Mouse (Mus musculus) heart, postnatal 25 days (tissue): ENCODE measurements around the gene Bad. TPM values are rescaled to one million over a fixed set of nuclear protein-coding genes. Genes with fewer than 3 reads are reported as not detected.

ENCODE experiments used
- DNase-seq: peaks from one replicate; pipeline ENCODE4 v3.0.0; 2022; ENCODE audit warnings: low spot score
- intact Hi-C: fragments of 180-260 bp; cut with DNase I; formaldehyde crosslinking; loops from one replicate; pipeline ENCODE4 v1.15.1; 2025
- total RNA-seq, 2 experiments: library from RNA; stranded (reverse); gene quantifications; 2 replicates each; pipeline ENCODE4 v1.2.3; 2021

Gene Bad
- total RNA-seq, 2 experiments from 2014 or later, result 24.4 to 27.3 TPM

DNA sequence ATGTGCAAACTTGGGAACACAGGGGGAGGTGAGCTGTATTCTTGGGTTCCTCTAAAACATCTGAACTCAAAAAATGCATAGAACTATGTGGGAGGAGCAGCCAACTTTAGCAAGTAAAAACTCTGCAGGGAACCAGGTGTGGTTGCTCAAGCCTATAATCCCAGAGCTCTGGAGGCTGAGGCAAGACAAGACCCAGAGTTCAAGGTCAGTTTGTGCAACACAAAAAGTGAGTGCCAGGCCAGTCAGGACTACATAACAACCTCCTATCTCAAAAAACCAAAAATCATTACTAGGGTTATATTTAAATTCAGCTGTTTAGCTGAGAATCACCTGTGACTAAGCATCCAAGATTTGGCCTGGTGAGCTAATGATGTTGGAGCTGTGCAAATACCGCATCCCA is 9.6 kb upstream of the Bad start:
- intact Hi-C loops, result no loop called here

DNA sequence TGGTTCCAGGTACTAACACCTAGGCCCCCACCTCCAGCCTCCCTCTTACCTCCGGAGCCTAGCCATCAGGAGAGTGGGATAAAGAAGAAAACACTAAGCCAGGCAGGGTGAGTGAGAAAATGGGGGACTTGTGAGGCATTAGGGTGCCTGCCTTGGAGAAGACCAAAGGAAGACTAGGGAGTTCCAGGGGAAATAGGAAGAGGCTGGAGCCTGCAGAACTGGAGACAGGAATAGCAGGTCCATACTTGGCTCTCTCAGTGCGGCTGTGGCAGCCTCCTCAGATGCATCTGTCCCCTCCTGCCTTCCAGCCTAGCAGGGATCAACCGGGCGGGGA is 8.6 kb upstream of the Bad start:
- no peak for DNase-seq
- intact Hi-C loops, result no loop called here

More for the DNA sequence above, 9.6 kb upstream of the Bad start:
- DNase-seq, result no peak

DNA sequence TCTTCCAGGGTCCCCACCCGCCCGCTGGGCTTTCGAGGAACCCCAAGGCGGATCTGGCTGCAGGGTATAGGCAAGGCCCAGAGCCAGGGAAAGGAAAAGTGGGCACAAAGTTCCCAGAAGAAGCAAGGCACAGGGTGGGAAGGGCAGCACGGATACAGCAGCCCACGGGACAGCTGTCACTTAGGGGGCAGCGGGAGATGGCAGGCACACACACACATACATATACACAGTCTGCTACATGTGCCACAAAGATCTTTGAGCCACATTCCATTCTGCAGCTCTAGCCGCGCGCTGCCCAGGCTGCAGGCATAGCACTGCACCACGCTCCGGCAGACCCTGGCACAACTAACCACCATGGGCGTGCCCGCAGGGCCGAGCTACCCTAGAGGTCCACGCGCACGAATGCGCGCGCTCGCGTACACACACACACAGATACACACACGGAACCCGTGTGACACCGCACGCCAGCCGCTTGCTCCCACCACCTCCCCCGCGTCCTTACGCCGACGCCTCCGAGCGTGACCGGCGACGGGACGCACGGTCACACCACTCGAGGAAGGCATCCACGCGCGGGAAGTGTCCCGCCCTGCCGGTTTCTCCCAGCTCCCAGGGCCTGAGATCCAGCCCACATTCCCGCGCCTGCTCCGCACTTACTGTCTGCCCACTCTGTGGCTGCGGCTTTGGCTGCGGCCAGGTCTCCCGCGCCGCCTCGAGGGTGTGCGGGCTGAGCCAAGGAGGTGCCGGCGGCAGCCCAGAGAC is 8.0 kb upstream of the Bad start:
- DNase-seq, result no peak
- intact Hi-C loops, result no loop called here

DNA sequence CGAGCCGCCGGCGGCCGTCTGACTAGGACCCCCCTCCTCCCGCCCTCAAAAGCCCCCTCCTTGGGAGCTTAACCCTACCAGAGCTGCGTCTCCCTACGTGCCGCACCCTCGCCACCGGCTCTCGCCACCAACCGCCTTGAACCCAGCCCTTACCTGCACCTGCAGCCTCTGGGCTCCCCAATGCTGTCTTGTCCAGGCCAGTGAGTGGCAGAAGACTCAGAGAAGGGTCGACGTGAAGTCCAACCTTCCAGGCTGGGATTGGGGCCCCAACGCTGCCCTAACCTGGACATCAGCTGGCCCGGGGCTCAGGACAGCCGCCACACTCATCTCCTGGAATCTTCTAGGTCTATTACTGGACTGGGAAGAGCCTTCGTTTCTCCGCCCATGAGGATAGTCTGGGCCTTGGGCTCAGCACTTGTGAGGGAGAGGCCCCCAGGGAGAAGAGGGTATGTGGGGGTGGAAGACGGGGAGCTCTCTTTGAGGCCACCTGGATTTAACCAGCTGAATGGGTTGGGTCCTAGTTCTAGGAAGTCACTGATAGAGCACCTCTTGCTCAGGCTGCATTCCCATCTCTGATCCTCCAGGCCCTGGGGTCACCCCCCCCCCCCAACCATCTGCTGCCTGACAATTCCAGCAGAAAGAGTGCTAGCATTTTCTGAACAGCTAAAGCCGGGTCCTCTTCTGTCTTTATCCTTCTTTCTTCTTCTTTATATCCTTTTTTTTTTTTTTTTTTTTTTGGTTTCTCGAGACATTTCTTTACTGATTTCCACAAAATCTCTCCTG is 7.3 kb upstream of the Bad start, which contains the start of gene Kcnk4:
TSS of gene Kcnk4 (minus strand) at position 321 of the 783 bp plus-strand sequence.
- intact Hi-C loops, result no loop called here
- no peak for DNase-seq

DNA sequence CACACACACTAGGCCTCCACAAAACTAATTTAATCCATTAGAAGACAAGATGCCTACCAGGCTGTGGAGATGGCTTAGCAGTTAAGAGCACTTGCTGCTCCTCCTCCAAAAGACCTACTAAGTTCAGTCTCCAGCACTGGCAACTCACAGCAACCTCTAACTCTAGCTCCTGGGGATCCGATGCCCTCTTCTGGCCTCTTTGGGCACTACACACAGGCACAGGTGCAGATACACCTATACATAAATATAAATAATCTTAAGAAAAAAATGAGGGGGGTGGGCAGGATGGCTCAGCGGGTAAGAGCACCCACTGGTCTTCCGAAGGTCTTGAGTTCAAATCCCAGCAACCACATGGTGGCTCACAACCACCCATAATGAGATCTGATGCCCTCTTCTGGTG is 5.4 kb upstream of the Bad start:
- intact Hi-C loops, result no loop called here
- no peak for DNase-seq

DNA sequence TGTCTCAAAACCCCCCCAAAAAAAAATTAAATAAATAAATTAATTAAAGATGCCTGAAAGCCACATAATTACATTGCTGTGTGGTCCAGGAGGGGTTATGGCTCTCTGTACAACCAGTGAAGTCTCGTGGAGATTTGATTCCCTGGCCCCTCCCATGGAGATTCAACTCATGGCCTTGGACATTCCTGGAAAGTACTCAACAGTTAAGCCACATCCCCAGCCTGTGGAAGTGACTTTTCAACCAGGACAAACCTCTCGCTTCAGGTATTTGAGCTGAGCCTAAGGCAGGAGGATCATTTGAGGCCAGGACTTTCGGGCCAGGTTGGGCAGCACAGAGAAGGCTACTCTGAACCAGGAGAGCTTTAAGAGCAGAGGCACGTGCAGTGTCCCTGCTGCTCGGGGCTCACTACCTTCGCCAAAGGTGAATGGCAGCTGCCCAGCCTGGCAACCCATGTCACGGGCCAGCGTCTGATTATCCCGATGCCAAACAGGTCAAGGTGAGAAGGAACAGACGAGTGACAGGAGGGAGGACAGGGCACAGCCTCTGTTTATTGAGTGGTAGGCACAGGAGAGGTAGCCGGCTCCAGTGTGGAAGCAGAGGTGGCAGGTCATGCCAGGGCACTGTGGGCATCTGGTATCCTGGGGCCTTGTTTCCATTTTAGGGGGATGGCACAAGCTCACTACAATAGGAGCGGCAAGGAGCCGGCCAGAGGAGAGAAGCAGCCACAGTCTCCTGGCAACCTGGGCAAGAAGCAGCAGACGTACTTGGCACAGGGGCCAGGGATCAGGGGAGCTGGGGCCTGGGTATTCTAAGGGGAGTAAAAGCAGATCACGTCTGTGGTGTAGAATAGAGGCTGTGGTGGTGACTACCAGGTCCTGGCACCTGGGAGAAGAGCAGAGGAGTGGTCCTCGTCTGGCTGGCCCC is 3.9 kb upstream of the Bad start:
- intact Hi-C loops, result no loop called here
- no peak for DNase-seq

DNA sequence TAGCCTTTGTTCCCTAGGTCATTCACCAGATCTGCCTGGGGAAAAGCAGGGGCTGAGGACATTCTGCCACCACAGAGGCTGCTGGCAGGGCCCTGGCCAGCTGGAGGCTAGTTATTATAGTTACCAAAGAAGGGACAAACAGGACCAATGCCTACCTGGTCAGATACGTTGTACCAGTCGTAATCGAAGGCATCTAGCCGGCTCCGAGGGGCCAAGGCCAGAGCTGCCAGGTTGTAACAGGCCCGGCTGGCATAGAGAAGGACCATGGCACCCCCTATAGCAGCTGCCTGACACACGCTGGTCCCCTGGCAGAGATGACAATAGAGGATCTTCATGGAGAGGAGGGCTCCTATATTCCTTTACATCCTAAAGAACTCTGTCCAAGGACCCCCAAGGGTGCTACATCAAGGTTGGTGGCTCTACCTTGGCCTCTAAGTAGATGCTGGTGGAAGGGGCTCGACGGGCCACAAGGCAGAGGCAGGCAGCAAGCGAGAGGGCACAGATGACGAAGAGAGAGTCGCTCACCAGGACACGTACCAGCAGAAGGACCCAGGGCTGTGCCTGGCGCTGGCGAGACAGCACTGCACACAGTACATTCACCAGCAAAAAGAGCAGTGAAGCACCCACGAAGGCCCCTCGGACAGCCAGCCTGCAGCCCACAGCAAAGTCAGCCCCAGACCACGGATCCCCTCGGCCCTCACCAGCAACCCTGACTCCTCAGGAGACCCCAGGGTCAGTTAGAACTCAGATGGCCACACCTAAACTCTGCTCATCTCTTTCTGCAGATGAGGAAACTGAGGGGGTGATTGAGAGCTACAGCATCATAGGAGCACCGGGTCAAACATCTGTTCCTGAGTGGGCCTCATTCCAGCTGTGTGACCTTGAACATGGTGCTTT is 2.3 kb upstream of the Bad start:
- no peak for DNase-seq
- intact Hi-C loops, result no loop called here

DNA sequence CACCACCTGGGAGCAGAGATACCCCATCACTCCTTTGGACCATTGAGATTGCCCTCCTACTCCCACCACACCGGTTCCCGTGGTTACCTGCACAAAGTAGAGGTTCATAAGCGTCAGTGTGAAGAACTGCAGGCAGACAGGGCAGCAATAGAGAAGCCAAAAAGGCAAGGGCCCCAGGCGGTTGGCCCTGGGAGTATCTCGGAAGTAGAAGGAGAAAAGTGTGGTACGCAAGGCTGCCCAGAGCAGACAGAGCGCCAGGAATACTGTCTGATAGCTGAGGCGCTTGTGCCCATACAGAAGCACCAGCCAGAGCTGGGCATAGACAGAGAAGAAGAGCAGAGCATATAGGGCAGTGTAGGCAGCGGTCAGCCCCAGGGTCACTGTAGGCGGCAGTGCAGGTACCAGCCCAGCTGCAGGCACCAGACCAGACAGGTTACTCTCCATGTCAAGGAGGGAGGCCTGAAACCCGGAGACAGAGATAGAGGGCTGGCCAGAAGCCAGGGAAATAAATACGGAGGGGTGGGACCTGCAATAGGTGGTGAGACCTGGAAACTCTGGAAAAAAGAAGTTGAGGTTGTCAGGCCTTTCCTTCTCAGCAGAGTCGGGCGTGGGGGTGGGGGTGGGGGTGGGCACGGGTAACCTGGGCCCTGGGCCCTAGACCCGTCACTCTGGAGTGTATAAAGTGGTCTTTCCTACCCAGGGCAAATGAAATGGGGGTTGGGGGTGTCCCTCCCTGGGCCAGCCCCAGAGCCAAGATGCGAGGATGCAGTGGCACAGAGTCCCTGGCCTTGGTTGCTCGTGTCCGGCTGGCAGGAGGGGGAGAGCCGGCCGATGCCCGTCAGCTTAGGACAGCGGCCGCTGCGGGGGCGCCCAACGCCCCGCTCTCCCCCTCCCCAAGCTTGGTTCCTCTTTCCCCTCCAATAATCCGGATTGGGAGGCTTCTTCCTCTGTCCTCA is 987 bp upstream of the Bad start:
- DNase-seq, result no peak
- intact Hi-C loops, result loop anchor here (1.0 kb wide), 1 partner anchor 11 kb away; no protein-coding TSS in a partner anchor

DNA sequence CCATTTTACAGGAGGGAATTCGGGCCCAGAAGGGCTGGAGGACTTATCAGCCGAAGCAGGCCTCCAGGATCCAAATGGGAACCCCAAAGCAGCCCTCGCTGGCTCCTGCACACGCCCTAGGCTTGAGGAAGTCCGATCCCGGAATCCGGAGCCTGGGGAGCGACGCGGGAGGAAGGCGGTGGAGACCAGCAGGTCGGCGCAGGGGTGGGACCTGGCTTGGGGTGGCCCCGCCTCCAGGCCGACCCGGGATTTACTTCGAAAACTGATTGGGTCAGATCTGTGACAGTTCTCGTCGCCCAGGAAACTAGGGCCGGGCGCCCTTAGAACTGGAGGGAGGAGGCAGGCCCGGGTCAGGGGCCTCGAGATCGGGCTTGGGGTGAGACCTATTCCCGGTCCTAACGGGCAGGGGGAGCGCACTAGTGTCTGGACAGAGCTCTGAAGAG is 609 bp downstream of the Bad start, which contains the start of gene Gpr137:
TSS of gene Gpr137 (minus strand) at position 232 of the 443 bp plus-strand sequence.
- peak; percentile 96 for DNase-seq

DNA sequence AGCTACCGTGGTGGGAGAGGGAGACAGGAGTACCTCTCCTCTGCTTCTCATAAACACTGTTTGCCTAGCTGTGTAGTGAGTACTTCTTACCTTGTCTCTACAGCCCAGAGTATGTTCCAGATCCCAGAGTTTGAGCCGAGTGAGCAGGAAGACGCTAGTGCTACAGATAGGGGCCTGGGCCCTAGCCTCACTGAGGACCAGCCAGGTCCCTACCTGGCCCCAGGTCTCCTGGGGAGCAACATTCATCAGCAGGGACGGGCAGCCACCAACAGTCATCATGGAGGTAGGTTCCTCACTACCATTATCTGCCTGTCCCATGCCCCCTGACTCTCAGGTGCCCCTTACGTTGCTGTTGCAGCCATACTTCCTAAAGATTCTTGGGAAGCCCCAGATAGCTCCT is 1.1 kb downstream of the Bad start:
- DNase-seq, result no peak
- intact Hi-C loops, result no loop called here

More for the DNA sequence above, 609 bp downstream of the Bad start, which contains the start of gene Gpr137:
- intact Hi-C loops, result no loop called here

DNA sequence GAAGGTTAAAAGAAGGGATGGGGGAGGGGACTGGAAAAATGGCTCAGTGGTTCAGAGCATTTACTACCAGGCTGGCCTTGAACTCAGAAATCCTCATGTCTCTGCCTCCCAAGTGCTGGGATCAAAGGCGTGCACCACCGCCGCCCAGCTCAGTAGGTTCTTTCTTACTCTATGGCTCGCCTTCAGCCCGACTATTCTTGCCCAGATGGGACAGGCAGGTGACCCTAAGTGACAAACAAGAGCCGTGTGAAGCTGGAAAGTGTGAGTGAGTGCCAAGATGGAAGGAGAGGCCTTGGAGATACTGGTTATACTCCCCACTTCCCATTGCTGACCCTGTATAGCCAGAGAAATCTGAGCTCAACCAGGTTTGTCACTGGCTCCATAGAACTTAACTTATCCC is 2.0 kb downstream of the Bad start:
- no peak for DNase-seq
- intact Hi-C loops, result no loop called here

DNA sequence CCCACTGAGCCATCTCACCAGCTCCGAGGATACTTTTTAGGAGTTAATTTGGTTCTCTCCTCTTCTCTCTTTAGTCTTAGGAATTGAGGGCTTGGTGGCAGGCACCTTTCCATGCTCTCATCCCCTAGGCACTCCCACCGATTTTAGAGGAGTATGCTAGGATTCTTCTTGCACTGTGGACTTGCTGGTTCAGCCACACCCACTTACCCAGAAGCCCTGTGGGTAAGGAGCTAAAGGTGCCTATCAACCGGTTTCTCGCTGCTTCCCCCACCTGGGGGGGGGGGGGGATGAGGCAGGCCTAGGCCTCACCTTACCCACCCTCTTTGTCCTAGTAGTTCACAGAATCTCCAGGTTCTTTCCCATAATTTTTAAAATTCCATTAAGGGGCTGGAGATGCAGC is 6.1 kb downstream of the Bad start:
- intact Hi-C loops, result loop anchor here (5.0 kb wide), 1 partner anchor 700 kb away; no protein-coding TSS in a partner anchor
- DNase-seq, result no peak

DNA sequence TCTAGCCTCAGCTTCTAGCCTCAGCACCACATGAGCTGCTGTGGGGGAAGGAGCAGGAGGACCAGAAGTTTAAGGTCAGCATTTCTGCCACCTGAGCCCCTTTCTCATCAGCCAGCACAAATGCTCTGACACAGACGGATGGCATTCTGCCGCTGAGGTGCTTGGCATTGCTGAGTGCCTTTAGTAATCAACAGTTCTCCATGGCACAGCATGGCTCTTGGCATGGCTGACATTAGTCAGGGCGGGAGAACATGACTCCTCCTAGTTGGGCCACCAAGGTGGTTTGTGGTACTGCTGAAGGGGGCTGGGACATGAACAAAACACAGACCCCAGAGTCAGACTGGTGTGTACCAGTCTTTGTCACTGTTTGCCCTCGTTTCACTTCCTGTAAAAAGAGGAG is 6.5 kb downstream of the Bad start:
- no peak for DNase-seq
- intact Hi-C loops, result loop anchor here (5.0 kb wide), 1 partner anchor 701 kb away; no protein-coding TSS in a partner anchor

DNA sequence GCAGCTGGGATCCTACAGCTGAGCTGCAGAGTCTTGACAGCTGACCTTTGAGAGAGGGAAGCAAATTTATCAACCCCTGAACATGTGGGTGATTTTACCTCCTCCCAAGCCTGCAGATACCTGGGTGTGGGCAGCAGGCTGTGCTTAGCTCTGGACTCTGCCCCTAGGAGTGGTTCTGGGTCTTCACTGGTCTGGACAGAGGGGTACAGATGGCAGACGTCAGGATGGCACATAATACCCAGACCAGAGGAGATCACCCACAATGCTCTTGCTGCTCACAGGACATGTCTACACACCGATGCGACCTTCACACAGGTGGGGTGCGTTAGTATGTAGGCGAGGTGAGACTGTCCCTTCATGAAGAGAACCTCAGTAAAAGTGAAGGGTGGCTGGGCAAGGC is 7.9 kb downstream of the Bad start:
- no peak for DNase-seq
- intact Hi-C loops, result loop anchor here (5.0 kb wide), 1 partner anchor 702 kb away; no protein-coding TSS in a partner anchor

DNA sequence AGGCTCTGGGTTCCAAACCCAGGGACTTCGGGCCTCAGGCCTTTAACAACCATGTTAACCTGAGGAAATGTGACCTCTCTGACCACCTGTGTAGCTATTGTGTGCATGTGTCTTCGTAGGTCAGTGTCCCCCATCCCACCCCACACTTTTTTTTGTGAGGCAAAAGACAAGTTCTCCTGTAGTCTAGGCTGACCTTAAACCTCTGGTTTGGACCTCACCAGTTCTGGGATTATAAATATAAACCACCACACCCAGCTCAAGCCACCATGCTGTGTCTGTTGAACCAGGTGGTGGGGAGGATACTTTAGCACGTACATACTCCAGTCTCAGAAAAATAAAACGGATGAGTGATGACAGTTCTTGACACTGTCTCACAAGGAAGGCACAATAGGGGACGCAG is 8.3 kb downstream of the Bad start:
- no peak for DNase-seq
- intact Hi-C loops, result loop anchor here (5.0 kb wide), 1 partner anchor 703 kb away; no protein-coding TSS in a partner anchor

DNA sequence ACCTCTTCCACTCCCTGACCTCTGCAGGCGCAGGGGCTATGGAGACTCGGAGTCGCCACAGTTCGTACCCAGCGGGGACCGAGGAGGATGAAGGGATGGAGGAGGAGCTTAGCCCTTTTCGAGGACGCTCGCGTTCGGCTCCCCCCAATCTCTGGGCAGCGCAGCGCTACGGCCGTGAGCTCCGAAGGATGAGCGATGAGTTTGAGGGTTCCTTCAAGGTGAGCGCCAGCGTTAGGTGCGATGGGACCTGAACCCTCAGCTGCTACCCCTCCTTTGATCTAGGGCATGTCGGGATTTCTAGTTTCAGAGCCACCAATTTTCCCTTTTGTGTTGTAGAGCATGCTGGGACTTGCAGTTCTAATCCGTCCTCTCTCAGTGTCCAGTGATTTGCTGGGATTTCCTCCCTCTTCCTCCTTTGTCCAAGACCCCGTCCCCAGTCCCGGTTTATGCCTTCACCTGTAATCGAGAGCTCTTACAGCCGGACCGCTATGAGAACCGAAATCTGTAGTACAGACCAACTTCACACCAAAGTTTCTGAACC is 9.0 kb downstream of the Bad start:
- DNase-seq, result no peak
- intact Hi-C loops, result loop anchor here (1.0 kb wide), 1 partner anchor 9 kb away; the partner anchor contains the start of gene Bad

DNA sequence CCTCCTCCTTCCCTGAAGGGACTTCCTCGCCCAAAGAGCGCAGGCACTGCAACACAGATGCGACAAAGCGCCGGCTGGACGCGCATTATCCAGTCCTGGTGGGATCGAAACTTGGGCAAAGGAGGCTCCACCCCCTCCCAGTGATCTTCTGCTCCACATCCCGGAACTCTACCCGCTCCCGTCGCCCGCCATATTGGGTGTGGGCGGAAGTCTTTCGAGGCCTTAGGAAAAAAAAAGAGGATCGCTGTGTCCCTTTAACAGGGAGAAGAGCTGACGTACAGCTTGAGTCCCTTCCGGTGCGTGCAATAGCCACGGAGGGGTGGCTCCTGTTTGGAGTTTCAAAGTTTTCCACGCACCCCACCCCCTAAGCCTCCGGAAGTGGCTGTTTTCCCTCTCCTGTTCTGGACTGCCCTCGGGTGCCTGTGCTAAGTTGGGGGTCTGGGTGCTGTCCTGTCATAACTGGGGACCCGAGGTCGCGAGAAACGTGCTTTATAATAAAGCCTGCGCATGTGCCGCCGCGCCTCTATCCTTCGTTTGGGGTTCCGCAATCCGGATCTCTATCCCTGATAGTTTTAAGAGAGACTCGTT is 9.8 kb downstream of the Bad start:
- DNase-seq, result peak; percentile 96
- intact Hi-C loops, result loop anchor here (1.0 kb wide), 1 partner anchor 10 kb away; the partner anchor contains the start of gene Bad
